Mouse (Mus musculus): ENCODE results near the gene Rps28. TPM values are rescaled to one million over a fixed set of nuclear protein-coding genes. Genes with fewer than 3 reads are reported as not detected.

Rps28 gene
- total RNA-seq (2012; rRNA removed): 4,496 and 4,575 TPM in 2 replicates
- 696 and 765 TPM in 2 replicates for total RNA-seq (2014; rRNA removed)
- 782 and 837 TPM in 2 replicates for polyA plus RNA-seq (2012; ENCODE audit: insufficient read length, low read depth)

- Histone ChIP-seq H3K4me2 (ENCODE audit: insufficient read depth, low read depth, poor library complexity, severe bottlenecking) (peak within 1 kb of the TSS; percentile 80), H3K27me3 (replicated peaks) (no peaks in the 10 kb centered on the region), H3K9ac (ENCODE audit: insufficient read depth, low read depth) (peak within 1 kb of the TSS; percentile 98), H3K4me3 (replicated peaks in 1 of 3; ENCODE audit: low read depth in 2 of 3, low read length in 2 of 3, poor library complexity in 1 of 3) (peak within 1 kb of the TSS; percentile 71 to 86 (median 73)), H3K79me2 (replicated peaks; ENCODE audit: control insufficient read depth, extremely low read depth, insufficient read depth, poor library complexity, severe bottlenecking) (peaks cover 51% of the 10 kb centered on the region), H3K36me3 (replicated peaks in 1 of 2; ENCODE audit: control insufficient read depth in 1 of 2, insufficient read depth in 1 of 2, low read length in 1 of 2) (peaks cover 36 to 71% of the 10 kb centered on the region in 2 experiments), H3K4me1 (ENCODE audit: control insufficient read depth in 1 of 2, insufficient read depth in 2 of 2) (peaks cover 11 to 49% of the 10 kb centered on the region in 2 experiments), H3K9me3 (replicated peaks; ENCODE audit: low read length) (no peaks in the 10 kb centered on the region), H3K27ac (ENCODE audit: insufficient read depth, low read depth) (peak within 1 kb of the TSS; percentile 37; the same call in 1 of the 2 replicates)
- peak; percentile 94 for DNase-seq (ENCODE audit: extremely low read depth)
- in situ Hi-C loops (cut with MboI; ENCODE audit: low pct_ligation_motif_present, low pct_unique_long_range_greater_than_20kb, low sequenced_read_pairs): no loop called here
- peak; percentile 60 for TF ChIP-seq NRF1 (IDR thresholded peaks at IDR 0.05; ENCODE audit: low read depth, low read length)
- peak; percentile 93 for TF ChIP-seq USF1 (IDR thresholded peaks at IDR 0.05; ENCODE audit: low read depth, low read length)
- no peak for TF ChIP-seq SIN3A (IDR thresholded peaks at IDR 0.05; ENCODE audit: low read length)
- no peak for TF ChIP-seq PAX5 (IDR thresholded peaks at IDR 0.05; ENCODE audit: low read length)
- TF ChIP-seq ZNF384 (IDR thresholded peaks at IDR 0.05; ENCODE audit: low read depth, low read length): no peak
- no peak for TF ChIP-seq RAD21 (IDR thresholded peaks at IDR 0.05; ENCODE audit: low read depth, low read length)
- TF ChIP-seq TCF12 (IDR thresholded peaks at IDR 0.05; ENCODE audit: low read depth, low read length): peak; percentile 99
- TF ChIP-seq MYC (IDR thresholded peaks at IDR 0.05; ENCODE audit: low read depth, low read length): peak; percentile 97
- peak; percentile 79 for TF ChIP-seq ELF1 (IDR thresholded peaks at IDR 0.05; ENCODE audit: low read depth, low read length)
- TF ChIP-seq MAZ (IDR thresholded peaks at IDR 0.05; ENCODE audit: low read depth, low read length): no peak
- TF ChIP-seq MAFK (IDR thresholded peaks at IDR 0.05; ENCODE audit: insufficient replicate concordance, low read length): no peak
- 0 out of 2 replicates have a peak, but pooled peaks have one; percentile 43 for TF ChIP-seq MEF2A (IDR thresholded peaks at IDR 0.05; ENCODE audit: borderline replicate concordance, low read depth, low read length)
- TF ChIP-seq JUND (conservative IDR thresholded peaks at IDR 0.05; ENCODE audit: low read depth, low read length): no peak
- TF ChIP-seq EP300 (IDR thresholded peaks at IDR 0.05; ENCODE audit: low read length): no peak
- peak; percentile 86 for TF ChIP-seq KAT2A (IDR thresholded peaks at IDR 0.05; ENCODE audit: insufficient replicate concordance, low read length)
- TF ChIP-seq NELFE (IDR thresholded peaks at IDR 0.05; ENCODE audit: low read depth, low read length): peak; percentile 96
- peak; percentile 81; the same call in 1 of the 2 replicates for TF ChIP-seq POLR2AphosphoS2 (IDR thresholded peaks at IDR 0.05; ENCODE audit: low read depth, low read length)
- peak; percentile 98 for TF ChIP-seq TBP (conservative IDR thresholded peaks at IDR 0.05; ENCODE audit: low read depth, low read length)
- TF ChIP-seq GABPA (IDR thresholded peaks at IDR 0.05; ENCODE audit: insufficient replicate concordance, low read depth, low read length): no peak
- TF ChIP-seq POLR2A (IDR thresholded peaks at IDR 0.05; ENCODE audit: low read depth, low read length): peak; percentile 97
- TF ChIP-seq CTCF (conservative IDR thresholded peaks at IDR 0.05 in 1 of 2, IDR thresholded peaks at IDR 0.05 in 1 of 2; ENCODE audit: low read depth in 2 of 2, low read length in 2 of 2): no peak
- TF ChIP-seq MXI1 (IDR thresholded peaks at IDR 0.05; ENCODE audit: low read depth, low read length): peak; percentile 84
- no peak for TF ChIP-seq SMC3 (IDR thresholded peaks at IDR 0.05; ENCODE audit: low read depth, low read length)
- peak; percentile 99 for TF ChIP-seq BHLHE40 (IDR thresholded peaks at IDR 0.05; ENCODE audit: low read depth, low read length)
- peak; percentile 92 for TF ChIP-seq USF2 (conservative IDR thresholded peaks at IDR 0.05; ENCODE audit: low read depth, low read length)
- TF ChIP-seq ZC3H11A (IDR thresholded peaks at IDR 0.05; ENCODE audit: low read depth, low read length): no peak
- TF ChIP-seq IRF4 (IDR thresholded peaks at IDR 0.05; ENCODE audit: low read depth, low read length): no peak; the same call in 1 of the 2 replicates
- TF ChIP-seq ZMIZ1 (IDR thresholded peaks at IDR 0.05; ENCODE audit: low read depth, low read length): peak; percentile 90
- TF ChIP-seq ETS1 (conservative IDR thresholded peaks at IDR 0.05; ENCODE audit: low read depth, low read length): no peak; the same call in 1 of the 2 replicates
- no peak for TF ChIP-seq CHD1 (IDR thresholded peaks at IDR 0.05; ENCODE audit: low read depth, low read length)
- TF ChIP-seq UBTF (IDR thresholded peaks at IDR 0.05; ENCODE audit: low read depth, low read length): no peak
- TF ChIP-seq ZKSCAN1 (IDR thresholded peaks at IDR 0.05; ENCODE audit: borderline replicate concordance, low read depth, low read length): no peak
- no peak for TF ChIP-seq JUN (IDR thresholded peaks at IDR 0.05; ENCODE audit: insufficient read depth, low read depth, low read length)
- no peak; the same call in 1 of the 2 replicates for TF ChIP-seq RCOR1 (conservative IDR thresholded peaks at IDR 0.05; ENCODE audit: low read depth, low read length)
- TF ChIP-seq E2F4 (IDR thresholded peaks at IDR 0.05; ENCODE audit: insufficient replicate concordance, low read depth, low read length): no peak
- peak; percentile 98 for TF ChIP-seq MAX (IDR thresholded peaks at IDR 0.05; ENCODE audit: low read length)
- peak; percentile 88 for TF ChIP-seq HCFC1 (IDR thresholded peaks at IDR 0.05; ENCODE audit: low read depth, low read length)
- peak; percentile 100 for TF ChIP-seq CHD2 (IDR thresholded peaks at IDR 0.05; ENCODE audit: low read length)
- dilution Hi-C loops (cut with MboI; ENCODE audit: extremely low pct_ligation_motif_present, extremely low pct_unique_long_range_greater_than_20kb, low sequenced_read_pairs): no loop called here
Measured at GRCm38 (mm10) chr17:33824084-33824996, at the start of gene Rps28, which contains the start of gene Ndufa7. Gene Rps28, minus strand, starts transcription at chr17:33824562. Gene Ndufa7, plus strand, starts transcription at chr17:33824572.

All from CH12.LX (cell line).